Mouse (Mus musculus): ENCODE data around the gene Zbtb43.

Zbtb43 gene

DNA sequence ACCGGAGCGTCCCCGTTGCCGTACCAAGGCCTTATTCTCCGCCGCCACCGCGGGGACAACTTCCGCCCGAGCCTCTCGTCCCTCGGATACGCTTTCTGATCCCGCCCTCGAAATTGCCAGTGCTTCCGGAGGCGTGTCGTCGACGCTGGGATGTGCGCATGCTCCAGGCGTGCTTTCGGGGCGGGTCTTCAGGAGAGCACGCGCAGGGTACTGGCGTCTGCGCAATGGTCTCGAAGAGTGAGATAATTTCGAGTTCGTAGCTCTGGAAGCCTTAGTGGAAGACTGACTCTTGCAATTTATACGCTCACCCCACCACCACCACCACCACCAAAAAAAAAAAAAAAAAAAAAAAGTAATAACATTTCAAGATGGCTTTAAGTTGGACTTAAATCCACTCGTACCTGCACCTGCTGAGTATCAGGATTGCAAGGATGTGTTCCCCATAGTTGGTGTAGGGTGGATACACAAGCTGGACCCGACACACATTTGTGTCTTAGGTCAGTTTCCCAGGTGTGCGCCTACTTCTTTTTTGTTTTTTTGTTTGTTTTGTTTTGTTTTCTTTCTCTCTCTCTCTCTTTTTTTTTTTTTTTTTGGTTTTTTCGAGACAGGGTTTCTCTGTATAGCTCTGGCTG, at the start of gene Zbtb43:
Gene Zbtb43 (minus strand): TSS at position 94 of the 632 bp plus-strand sequence.
- peak; percentile 85 for DNase-seq (ENCODE audit: low read depth, low spot score)

DNA sequence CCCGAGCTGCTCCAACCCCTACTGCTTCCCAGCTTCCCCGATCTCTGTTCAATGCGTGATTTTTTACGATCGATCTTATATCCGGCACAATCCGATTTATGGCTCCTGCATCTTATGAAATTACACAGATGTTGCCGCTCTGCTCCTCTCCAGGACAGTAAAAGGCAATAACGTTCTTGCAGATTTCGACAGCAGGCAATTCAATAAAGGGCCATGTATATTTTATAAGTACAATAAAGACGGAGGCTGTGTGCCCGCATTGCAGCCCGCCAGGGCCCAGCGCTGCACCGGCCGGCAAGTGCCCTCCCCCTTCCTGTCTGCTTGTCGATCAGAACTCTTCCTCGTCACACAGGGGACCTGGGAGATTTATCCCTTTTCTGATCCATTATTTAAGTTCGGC, 47.5 kb upstream of the Zbtb43 start:
- no peak for DNase-seq (ENCODE audit: low read depth, low spot score)

DNA sequence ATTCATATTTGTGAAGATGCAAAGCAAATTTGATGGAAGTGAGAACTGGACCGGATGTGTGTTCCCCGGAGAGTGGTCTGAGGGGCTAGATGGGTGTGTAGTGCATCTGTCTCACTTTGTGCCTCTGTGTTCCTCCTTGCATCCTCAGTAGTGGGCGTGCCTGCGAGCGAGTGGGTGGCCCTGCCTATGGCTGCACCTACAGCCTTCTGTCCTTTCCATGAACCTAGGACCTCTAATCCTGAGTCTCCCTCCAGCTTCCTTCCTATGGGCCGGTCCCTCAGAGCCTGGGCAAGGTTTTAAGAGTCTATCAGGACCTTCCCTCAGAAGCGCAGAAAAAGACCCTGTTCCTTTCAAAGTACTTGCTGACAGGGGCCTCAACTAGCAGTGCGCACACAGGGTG, 47.1 kb upstream of the Zbtb43 start:
- DNase-seq (ENCODE audit: low read depth, low spot score): no peak

DNA sequence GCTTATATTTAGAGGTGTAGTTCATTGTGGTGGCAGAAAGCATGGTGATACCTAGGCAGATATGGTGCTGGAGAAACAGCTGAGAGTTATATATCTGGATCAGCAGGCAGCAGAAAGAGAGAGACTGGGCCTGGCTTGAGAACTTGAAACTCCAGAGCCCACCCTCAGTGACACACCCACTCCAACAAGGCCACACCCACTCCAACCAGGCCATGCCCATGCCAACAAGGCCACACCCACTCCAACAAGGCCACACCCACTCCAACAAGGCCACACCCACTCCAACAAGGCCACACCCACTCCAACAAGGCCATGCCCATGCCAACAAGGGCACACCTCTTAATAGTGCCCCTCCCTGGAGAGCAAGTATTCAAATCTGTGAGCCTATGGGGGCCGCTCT, 42.4 kb upstream of the Zbtb43 start:
- DNase-seq (ENCODE audit: low read depth, low spot score): no peak

DNA sequence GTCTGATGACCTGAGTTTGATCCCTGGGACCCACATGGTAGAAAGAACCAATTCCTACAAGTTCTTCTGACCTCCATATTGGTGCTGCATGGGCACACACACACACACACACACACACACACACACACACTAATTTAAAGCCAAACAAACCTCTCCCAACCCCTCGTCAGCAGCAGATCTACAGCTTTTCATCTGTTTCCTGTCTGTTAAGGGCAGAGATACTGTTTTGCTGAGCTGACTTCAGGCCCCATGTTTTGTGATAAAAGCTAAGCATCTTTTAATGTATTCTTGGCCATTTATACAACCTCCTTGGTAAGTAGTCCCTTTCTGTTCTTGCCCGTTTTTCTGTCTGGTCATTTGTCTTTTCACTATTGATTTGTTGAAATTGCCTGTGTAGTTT, 34.2 kb upstream of the Zbtb43 start:
- no peak for DNase-seq (ENCODE audit: low read depth, low spot score)

DNA sequence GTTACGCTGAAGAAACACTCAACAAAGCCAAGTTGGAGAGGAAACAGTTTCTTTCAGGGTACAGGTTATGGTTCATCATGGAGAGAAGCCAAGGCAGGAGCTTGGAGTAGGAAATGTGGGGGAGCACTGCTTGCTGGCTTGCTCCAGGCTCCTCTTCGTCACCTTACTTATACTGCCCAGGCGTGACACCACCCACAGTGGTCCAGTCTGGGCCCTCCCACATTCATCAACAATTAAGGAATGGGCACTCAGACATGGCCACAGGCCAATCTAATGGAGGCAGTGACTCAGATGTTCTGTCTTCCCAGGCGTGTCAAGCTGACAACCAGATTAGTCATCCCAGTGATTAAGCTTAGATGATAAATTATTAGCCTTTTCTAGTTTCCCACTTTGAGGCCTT, 29.9 kb upstream of the Zbtb43 start:
- no peak for DNase-seq (ENCODE audit: low read depth, low spot score)

DNA sequence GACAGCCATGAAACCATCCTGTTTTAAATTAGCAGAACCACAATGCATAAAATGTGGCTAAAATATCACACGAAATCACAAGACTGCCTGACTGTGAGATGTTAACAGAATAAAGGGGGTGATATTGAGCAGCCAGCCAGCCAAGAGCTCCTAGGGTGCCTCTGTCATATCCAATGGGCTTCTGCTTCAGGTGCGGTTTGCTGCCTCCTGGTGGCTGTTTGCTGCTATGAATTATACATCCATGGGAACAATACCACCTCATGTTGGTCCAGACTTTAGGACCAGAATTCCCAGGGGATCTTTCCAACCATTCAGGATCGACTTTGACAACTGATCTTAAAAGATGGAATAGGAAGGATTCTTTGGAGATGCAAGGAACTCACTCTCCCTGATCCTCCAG, 27.3 kb upstream of the Zbtb43 start:
- peak; percentile 50 for DNase-seq (ENCODE audit: low read depth, low spot score)

DNA sequence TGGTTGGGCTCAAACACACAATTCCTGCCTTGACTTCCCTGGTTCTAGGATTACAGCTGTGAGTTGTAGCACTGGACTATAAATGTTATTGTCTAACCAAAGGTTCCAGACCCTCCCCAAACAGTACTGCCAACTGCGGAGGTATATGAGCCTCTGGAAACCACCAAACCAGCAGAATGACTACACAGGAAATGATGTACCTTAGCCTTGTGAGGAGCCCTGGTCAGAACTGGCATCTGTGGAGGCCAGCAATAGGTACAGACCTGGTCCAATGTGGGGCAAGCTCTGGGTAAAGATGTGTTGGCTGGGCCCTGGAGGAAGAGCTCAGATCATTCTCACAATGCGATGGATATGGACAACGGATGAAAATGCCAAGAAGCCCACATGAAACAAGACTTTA, 23.7 kb upstream of the Zbtb43 start:
- DNase-seq (ENCODE audit: low read depth, low spot score): no peak

DNA sequence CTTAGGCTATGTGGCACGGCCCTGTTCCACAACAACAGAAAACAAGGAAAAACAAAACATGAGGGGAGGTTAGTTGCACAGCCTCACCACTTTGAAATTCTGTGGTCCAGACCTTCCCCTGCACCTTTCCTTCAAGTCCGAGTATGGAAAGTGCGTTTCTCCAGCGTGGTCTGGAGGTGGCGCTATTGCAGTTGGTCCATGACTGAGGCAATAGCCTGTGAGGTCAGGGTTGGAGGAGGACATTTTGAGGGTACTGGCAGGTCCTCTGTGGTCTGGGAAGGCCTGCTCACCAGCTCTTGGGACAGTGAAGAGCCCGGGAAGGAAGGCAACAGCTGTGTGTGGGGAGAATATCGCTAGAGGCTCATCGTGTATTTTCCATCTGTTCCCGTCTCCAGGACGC, 21.2 kb upstream of the Zbtb43 start:
- no peak for DNase-seq (ENCODE audit: low read depth, low spot score)

DNA sequence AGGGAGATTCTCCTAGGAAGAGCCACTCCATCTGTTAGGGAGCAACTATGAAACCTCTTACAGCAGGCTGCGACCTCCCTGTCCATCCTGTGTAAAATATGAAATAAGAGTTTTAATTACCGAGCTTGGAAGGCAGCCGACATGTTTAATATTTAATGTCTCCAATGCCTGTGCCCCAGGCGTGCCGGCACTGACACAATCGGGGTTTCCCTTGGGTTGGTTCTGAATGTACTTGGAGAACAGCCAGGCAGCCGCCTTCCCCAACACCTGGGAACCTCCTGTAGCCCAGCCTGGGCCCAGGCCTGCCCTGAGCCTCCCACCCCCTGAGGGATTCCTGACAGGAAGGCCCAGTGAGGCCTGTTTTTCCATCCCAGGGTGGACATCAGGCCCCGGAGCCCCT, 19.0 kb upstream of the Zbtb43 start:
- no peak for DNase-seq (ENCODE audit: low read depth, low spot score)

DNA sequence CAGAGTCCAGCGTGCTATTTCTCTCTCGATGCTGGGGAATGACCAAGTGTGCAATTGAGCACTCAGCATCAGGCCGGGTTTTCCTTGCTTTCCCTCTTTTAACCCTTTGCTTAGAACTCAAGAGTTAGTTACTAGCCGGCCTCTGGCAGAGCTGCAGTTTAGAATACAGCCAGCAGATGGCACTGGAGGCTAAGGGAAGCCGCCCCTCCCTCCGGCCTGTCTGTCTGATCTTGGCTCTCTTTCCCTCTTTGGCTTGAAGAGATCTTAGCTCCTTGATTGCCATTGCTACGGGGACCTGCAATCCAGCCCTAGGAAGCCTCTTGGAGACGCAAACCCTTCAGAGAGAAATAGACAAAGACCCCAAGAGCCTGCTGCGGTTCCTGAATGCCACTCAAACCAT, 18.5 kb upstream of the Zbtb43 start:
- no peak for DNase-seq (ENCODE audit: low read depth, low spot score)

DNA sequence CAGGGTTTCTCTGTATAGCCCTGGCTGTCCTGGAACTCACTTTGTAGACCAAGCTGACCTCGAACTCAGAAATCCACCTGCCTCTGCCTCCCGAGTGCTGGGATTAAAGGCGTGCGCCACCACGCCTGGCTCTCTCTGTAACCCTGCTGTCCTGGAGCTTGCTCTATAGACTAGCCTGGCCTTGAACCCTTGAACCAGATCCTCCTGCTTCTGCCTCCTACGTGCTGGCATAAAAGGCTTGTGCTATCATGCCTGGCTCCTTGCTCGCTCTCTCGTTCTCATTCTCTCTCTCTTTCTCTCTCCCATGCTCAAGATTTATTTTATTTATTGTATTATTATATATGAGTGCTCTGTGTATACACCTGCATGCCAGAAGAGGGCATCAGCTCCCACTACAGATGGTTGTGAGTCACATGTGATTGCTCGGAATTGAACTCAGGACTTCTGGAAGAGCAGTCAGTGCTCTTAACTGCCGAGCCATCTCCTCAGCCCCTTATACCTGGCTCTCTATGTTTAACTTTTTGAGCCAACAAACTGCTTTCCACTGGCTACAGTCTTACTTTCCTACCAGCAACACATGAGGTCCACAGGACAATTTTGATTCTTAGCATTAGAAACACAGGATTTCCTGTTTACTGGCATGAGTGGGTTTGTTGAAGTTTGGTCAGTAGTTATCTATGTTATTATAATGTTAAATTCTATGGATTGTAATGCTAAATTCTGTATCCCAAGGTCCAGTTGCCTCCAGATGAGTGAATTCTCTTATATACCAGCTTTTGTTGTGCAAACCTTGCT, 9.8 kb upstream of the Zbtb43 start:
- no peak for DNase-seq (ENCODE audit: low read depth, low spot score)

DNA sequence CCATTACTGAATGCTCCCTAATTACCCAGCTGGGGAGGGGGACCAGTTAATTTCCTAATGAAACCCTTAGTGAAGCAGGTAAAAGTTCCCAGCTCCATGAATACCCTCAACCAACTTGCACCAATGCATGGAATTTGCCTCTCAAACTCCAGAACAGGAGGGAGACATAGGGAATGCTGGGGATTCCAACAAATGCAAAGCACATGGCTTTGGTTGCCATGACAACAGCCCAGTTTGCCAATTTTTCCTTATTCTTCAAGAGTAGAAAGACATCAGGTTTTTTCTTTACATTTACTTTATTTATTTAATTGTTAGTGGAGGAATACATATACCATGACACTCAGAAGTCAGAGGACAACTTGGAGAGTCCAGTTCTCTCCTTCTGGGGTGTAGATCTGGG, 7.6 kb upstream of the Zbtb43 start:
- no peak for DNase-seq (ENCODE audit: low read depth, low spot score)

DNA sequence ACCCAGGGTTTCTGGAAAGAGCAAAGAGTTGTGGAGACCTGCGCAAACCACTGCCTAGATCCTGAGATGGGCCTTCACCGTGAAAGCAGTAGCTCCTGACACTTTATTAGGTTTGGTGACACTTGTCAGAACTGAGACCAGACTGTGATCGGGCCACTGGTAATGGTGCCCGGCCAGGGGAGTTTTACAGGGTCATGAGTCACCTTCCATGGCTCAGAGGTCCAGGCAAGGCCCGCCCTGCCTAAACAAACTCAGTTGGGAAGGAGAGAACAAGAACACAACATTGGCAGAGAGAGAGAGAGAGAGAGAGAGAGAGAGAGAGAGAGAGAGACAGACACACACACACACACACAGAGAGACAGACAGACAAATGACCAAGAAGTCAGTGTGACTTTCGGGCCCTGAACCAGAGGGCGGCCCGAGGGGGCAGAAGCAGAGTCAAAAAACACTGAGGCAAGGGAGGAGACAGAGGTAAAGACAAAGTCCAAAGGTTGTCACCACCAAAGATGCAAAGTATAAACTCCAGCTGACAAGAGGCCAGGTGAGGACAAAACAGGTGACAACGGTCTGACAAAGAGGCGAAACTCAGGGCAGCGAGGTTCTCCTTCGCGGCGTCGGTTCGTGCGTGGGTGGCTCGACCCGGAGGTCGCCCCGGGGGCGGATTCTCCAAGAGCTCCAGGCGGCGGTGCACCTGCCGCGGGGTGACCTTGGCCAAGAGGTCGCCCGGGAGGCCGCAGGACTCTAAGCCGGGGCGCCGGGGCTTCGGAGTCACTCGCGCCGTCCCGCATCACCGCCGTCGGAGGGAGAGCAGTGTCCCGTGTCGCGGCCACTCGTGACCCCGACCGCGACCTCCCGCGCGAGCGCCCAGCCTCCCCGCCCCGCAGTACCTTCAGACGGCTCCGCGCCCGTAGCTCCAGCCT, 553 bp downstream of the Zbtb43 start:
- DNase-seq (ENCODE audit: low read depth, low spot score): no peak

DNA sequence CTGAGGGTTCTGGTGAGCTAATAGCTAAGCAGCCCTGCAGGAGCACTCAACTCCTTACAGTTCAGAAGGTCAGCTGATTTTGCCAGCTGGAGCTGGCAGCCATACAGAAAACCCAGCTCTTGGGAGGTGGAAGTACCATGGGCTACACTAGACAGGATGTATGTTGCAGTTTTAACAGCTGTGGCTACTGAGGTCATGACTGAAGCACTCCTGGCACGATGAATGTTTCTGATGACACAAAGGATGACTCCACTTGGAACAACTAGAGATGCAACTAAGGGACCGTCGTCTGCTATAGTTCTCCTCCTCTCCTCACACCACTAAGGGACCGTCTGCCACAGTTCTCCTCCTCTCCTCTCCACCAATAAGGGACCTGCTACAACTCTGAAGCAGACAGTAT, 2.4 kb downstream of the Zbtb43 start:
- no peak for DNase-seq (ENCODE audit: low read depth, low spot score)

DNA sequence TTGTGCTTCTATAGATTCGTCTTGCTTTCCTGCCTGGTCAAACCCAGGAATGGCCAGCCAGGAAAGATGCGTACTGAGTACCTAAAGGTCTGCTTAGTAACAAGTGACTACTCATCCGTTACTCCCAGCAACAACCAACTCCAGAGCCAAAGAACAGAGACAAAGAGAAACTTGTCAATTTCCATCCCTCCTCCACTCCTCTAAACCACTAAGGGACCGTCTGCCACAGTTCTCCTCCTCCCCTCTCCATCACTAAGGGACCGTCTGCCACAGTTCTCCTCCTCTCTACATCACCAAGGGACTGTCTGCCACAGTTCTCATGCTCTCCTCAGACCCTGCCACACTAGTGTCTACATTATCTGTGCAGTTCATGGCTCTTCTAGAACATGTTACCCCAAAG, 3.1 kb downstream of the Zbtb43 start:
- DNase-seq (ENCODE audit: low read depth, low spot score): no peak

DNA sequence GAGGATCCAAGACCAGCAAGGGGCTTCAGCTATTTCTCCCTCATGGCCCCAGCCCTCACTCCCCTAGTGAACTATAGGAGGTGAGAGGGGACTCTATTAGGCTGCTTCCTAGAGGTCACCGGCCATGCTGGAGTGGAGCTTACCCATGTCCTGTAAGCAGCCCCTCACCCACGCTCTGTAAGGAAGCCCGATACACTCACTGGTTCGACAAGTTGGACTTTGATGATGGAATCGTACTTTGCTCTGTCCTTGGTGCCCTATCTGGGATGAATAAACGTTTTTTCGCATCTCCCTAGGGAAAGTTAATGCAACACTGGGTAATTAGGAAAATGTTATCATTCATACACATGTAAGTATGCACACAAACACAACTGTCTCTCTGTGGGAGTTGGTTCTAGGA, 6.3 kb downstream of the Zbtb43 start:
- DNase-seq (ENCODE audit: low read depth, low spot score): no peak

DNA sequence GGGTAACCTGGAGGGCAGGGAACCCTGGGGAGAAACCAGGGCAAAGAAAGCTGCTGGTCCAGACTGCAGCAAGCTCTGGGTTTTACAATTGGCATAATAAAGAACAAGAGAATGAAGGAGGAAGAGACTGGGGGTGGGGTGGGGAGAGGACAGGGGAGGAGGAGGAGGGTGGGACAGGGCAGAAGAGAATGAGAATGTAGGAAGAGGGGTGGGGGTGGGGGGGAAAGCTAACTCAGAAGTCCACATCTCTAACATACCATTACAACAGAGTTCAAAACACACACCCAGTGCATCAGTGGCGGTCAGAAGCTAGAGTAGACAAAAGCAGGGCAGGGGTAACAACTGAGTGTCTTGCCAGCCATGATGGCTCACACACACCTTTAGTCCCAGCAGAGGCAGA, 7.3 kb downstream of the Zbtb43 start:
- DNase-seq (ENCODE audit: low read depth, low spot score): no peak

DNA sequence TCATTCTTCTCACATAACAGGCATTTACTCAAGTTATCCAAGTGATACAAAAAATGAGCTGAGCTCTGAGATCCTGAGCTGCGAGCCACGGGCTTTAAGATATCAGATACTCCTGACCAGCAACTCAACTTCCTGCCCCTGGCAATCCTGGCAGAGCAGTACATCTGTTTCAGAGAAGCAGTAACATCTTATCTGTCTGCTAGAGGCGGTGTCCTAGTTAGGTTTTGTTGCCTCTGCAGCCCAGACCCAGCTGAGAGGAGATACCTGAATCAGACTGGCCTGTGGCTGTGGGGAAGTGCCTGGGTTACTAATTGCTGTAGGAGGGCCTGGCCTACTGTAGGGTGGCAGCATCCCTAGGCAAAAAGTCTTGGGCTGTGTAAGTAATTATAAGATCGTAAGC, 8.7 kb downstream of the Zbtb43 start:
- DNase-seq (ENCODE audit: low read depth, low spot score): no peak

DNA sequence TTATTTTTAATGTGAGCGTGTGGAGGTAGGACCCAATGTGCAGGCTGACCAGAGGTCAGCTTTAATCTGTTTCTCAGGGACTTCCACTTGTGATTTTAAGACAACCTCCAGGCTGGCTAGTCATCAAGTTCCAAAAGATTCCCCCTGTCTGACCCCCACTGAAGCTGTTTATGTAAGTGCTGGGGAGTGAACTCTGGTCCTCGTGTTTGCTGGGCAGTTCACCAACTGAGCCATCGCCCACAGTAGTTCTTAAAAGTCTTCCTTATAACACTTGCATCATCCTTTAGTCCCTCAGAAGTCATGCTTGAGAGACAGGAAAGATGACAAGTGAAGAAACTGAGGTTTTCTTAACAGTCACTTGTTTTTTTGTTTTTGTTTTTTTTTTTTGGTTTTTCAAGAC, 11.7 kb downstream of the Zbtb43 start:
- no peak for DNase-seq (ENCODE audit: low read depth, low spot score)

DNA sequence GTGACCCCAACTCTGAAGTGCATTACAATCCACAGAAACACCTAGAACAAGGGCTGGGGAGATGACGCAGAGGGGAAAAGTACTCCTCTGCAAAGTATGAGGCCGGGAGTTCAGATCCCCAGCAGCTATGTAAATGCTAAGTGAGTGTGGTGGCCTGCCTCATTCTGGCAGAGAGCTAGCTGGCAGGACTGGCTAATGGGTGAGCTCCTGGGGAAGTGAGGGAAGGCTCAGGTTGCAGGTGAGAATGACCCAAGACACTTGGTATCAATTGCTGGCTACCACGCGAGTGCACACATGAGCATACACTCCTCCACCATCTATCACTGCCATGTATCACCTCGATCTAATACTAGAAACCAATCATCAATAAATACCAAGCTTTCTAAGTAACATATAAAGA, 12.1 kb downstream of the Zbtb43 start:
- no peak for DNase-seq (ENCODE audit: low read depth, low spot score)

DNA sequence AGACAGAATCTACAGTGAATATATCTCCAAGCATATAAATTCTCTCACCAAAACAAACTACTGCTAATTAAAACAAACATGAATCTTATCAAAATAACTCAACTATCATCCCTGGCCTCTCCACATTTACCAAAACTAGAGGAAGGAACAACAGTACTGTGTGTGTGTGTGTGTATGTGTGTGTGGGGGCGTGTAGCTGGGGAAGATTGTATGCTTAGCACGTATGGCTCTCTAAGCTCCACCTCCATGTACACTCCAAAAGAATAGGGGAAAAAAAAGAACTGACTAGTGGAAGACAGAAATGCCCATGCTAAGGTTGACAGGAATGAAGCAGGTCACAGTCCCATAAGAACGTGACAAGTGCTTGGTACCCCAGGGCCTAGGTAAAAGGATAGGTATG, 13.0 kb downstream of the Zbtb43 start:
- no peak for DNase-seq (ENCODE audit: low read depth, low spot score)

DNA sequence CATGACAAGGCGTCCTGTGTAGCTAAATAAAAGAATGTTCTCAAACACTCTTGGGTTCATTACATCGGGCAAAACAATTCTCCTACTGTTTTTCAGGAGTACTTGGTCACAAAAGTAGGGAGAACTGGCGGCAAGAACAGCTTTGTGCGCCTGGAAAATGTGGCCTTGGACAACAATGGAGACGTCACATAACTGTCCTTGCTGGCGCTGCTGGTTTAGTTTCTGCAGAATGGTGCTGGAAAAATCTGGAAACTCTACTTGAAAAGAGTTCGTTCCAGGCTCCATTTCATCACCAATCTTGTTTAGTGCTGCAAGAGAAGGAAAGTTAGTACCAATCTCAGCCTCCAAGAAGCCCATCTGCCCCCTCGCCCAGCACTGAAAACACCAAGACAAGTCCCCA, 13.5 kb downstream of the Zbtb43 start:
- DNase-seq (ENCODE audit: low read depth, low spot score): no peak

All from WW6 (cell line).